Mouse (Mus musculus) right cerebral cortex, postnatal 25 days (tissue): ENCODE measurements around the gene Emc9.

ENCODE experiments used
- DNase-seq: peaks from one replicate; pipeline ENCODE4 v3.0.0; 2022

Gene Emc9

GRCm38 (mm10) chr14:55558740-55559448, 26.2 kb downstream of the Emc9 start:
- no peak for DNase-seq

GRCm38 (mm10) chr14:55557587-55557986, 27.5 kb downstream of the Emc9 start:
- DNase-seq = no peak

- DNase-seq = peak; percentile 50
Measured at GRCm38 (mm10) chr14:55557003-55557402, 28.1 kb downstream of the Emc9 start.

GRCm38 (mm10) chr14:55555788-55556187, 29.3 kb downstream of the Emc9 start:
- DNase-seq = no peak

- DNase-seq = no peak
Measured at GRCm38 (mm10) chr14:55554635-55555034, 30.5 kb downstream of the Emc9 start.

- no peak for DNase-seq
Measured at GRCm38 (mm10) chr14:55551794-55552193, 33.3 kb downstream of the Emc9 start.

- no peak for DNase-seq
Measured at GRCm38 (mm10) chr14:55551347-55551746, 33.8 kb downstream of the Emc9 start.

GRCm38 (mm10) chr14:55550191-55550590, 34.9 kb downstream of the Emc9 start:
- DNase-seq = no peak

GRCm38 (mm10) chr14:55544334-55544733, 40.8 kb downstream of the Emc9 start:
- no peak for DNase-seq

- DNase-seq = no peak
Measured at GRCm38 (mm10) chr14:55542268-55542667, 42.8 kb downstream of the Emc9 start.

GRCm38 (mm10) chr14:55540787-55541321, 44.2 kb downstream of the Emc9 start:
- peak; percentile 74 for DNase-seq

GRCm38 (mm10) chr14:55540067-55540786, 44.9 kb downstream of the Emc9 start, which contains the start of gene Pck2:
Gene Pck2 (plus strand): TSS chr14:55540266.
- peak; percentile 76 for DNase-seq

- no peak for DNase-seq
Measured at GRCm38 (mm10) chr14:55536116-55536745, 48.9 kb downstream of the Emc9 start.
